Mouse (Mus musculus): ENCODE measurements around the gene Krtap24-1. TPM values are rescaled to one million over a fixed set of nuclear protein-coding genes. Genes with fewer than 3 reads are reported as not detected.

The Krtap24-1 gene
- polyA plus RNA-seq, 1 experiment from 2014 or later = not detected

- Histone ChIP-seq H3K4me3 (ENCODE audit: low read depth, low read length) (no peak within 1 kb of the TSS), H3K9ac (ENCODE audit: low read depth, low read length) (no peak within 1 kb of the TSS), H3K4me2 (ENCODE audit: low read length) (no peak within 1 kb of the TSS), H3K4me1 (ENCODE audit: control insufficient read depth, insufficient read depth, low read length) (no peaks in the 10 kb centered on the region), H3K9me3 (replicated peaks; ENCODE audit: control insufficient read depth, low read length, poor library complexity, severe bottlenecking) (no peaks in the 10 kb centered on the region), H3K36me3 (ENCODE audit: control insufficient read depth, insufficient read depth, low read length) (no peaks in the 10 kb centered on the region), H3K27me3 (ENCODE audit: control insufficient read depth, insufficient read depth, low read depth, low read length) (no peaks in the 10 kb centered on the region), H3K27ac (ENCODE audit: low read length) (no peak within 1 kb of the TSS)
- ATAC-seq = no peak
- 92% methylated on average over 4 of the region's 4 CpGs for WGBS
These were observed 15.5 kb upstream of the Krtap24-1 start, which contains the start of gene 2310079G19Rik for GRCm38 (mm10) chr16:88627566-88627965. 2310079G19Rik (minus strand) TSS chr16:88627666.

GRCm38 (mm10) chr16:88612712-88613111, 633 bp upstream of the Krtap24-1 start:
- Histone ChIP-seq H3K4me2 (ENCODE audit: low read length) (no peak overlapping the region), H3K4me3 (ENCODE audit: low read depth, low read length) (no peak overlapping the region), H3K27ac (ENCODE audit: low read length) (no peak overlapping the region), H3K27me3 (ENCODE audit: control insufficient read depth, insufficient read depth, low read depth, low read length) (no peaks in the 10 kb centered on the region), H3K9me3 (replicated peaks; ENCODE audit: control insufficient read depth, low read length, poor library complexity, severe bottlenecking) (no peaks in the 10 kb centered on the region), H3K4me1 (ENCODE audit: control insufficient read depth, insufficient read depth, low read length) (peaks cover 5% of the 10 kb centered on the region; the same call in 1 of the 2 replicates), H3K9ac (ENCODE audit: low read depth, low read length) (no peak overlapping the region), H3K36me3 (ENCODE audit: control insufficient read depth, insufficient read depth, low read length) (no peaks in the 10 kb centered on the region)
- ATAC-seq = no peak
- 49% methylated on average over 4 of the region's 4 CpGs for WGBS

DNA sequence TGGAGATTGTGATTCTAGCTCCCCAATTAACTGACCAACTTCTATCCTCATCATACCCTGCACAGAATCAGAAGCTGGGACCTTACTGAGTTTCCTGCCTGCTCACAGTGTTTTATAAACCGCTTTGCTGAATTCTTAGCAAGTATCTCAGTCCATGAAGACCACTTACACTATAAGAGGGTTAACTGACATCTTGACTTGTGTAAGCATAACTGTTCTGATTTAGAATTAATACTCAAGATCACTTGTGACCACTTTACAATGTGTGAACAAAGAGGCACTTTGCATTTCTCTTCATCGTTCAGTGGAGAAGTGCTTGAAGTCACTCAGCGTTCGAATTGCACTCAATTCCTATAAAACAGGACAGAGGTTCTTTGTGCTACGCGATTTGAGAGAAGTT, 7.5 kb downstream of the Krtap24-1 start:
- H3K27me3 ChIP-seq (ENCODE audit: control insufficient read depth, insufficient read depth, low read depth, low read length) = no peaks in the 10 kb centered on the region
- no peaks in the 10 kb centered on the region for H3K36me3 ChIP-seq (ENCODE audit: control insufficient read depth, insufficient read depth, low read length)
- H3K9me3 ChIP-seq (replicated peaks; ENCODE audit: control insufficient read depth, low read length, poor library complexity, severe bottlenecking) = no peaks in the 10 kb centered on the region
- no peak overlapping the region for H3K27ac ChIP-seq (ENCODE audit: low read length)
- H3K4me3 ChIP-seq (ENCODE audit: low read depth, low read length) = no peak overlapping the region
- H3K4me1 ChIP-seq (ENCODE audit: control insufficient read depth, insufficient read depth, low read length) = no peaks in the 10 kb centered on the region; the same call in 1 of the 2 replicates
- H3K4me2 ChIP-seq (ENCODE audit: low read length) = no peak overlapping the region
- WGBS = 87% methylated on average over 6 of the region's 6 CpGs
- no peak overlapping the region for H3K9ac ChIP-seq (ENCODE audit: low read depth, low read length)
- no peak for ATAC-seq

DNA sequence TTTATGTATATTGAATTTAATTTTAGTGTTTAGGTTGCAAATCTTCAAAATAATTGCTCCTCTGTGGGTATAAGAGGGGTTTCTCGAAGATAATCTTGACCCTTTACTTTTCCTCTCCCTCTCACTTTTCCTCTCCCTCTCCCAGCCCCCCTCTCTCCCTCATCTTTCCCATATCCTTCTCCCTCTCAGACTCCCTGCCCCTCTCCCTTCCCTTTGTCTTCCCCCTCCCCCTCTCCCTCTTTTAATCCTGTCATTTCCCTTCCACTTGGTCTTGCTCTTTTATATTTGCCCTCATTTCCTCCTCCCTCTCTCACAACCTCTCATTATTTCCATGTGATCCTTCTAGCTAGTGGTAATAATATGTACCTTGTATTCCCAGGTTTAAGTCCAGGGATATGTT, 9.6 kb downstream of the Krtap24-1 start:
- no peaks in the 10 kb centered on the region for H3K36me3 ChIP-seq (ENCODE audit: control insufficient read depth, insufficient read depth, low read length)
- H3K4me3 ChIP-seq (ENCODE audit: low read depth, low read length) = no peak overlapping the region
- no peaks in the 10 kb centered on the region; the same call in 1 of the 2 replicates for H3K4me1 ChIP-seq (ENCODE audit: control insufficient read depth, insufficient read depth, low read length)
- no peak for ATAC-seq
- no peak overlapping the region for H3K4me2 ChIP-seq (ENCODE audit: low read length)
- H3K9me3 ChIP-seq (replicated peaks; ENCODE audit: control insufficient read depth, low read length, poor library complexity, severe bottlenecking) = no peaks in the 10 kb centered on the region
- no peak overlapping the region for H3K27ac ChIP-seq (ENCODE audit: low read length)
- no peaks in the 10 kb centered on the region for H3K27me3 ChIP-seq (ENCODE audit: control insufficient read depth, insufficient read depth, low read depth, low read length)
- no peak overlapping the region for H3K9ac ChIP-seq (ENCODE audit: low read depth, low read length)
- 52% methylated on average over 1 of the region's 1 CpGs for WGBS

GRCm38 (mm10) chr16:88600303-88600702, 11.8 kb downstream of the Krtap24-1 start:
- H3K4me1 ChIP-seq (ENCODE audit: control insufficient read depth, insufficient read depth, low read length) = no peaks in the 10 kb centered on the region; the same call in 1 of the 2 replicates
- H3K4me3 ChIP-seq (ENCODE audit: low read depth, low read length) = no peak overlapping the region
- H3K36me3 ChIP-seq (ENCODE audit: control insufficient read depth, insufficient read depth, low read length) = no peaks in the 10 kb centered on the region
- ATAC-seq = no peak
- no peak overlapping the region for H3K4me2 ChIP-seq (ENCODE audit: low read length)
- no peaks in the 10 kb centered on the region for H3K9me3 ChIP-seq (replicated peaks; ENCODE audit: control insufficient read depth, low read length, poor library complexity, severe bottlenecking)
- no peaks in the 10 kb centered on the region for H3K27me3 ChIP-seq (ENCODE audit: control insufficient read depth, insufficient read depth, low read depth, low read length)
- H3K9ac ChIP-seq (ENCODE audit: low read depth, low read length) = no peak overlapping the region
- WGBS = 85% methylated on average over 8 of the region's 8 CpGs
- no peak overlapping the region for H3K27ac ChIP-seq (ENCODE audit: low read length)

DNA sequence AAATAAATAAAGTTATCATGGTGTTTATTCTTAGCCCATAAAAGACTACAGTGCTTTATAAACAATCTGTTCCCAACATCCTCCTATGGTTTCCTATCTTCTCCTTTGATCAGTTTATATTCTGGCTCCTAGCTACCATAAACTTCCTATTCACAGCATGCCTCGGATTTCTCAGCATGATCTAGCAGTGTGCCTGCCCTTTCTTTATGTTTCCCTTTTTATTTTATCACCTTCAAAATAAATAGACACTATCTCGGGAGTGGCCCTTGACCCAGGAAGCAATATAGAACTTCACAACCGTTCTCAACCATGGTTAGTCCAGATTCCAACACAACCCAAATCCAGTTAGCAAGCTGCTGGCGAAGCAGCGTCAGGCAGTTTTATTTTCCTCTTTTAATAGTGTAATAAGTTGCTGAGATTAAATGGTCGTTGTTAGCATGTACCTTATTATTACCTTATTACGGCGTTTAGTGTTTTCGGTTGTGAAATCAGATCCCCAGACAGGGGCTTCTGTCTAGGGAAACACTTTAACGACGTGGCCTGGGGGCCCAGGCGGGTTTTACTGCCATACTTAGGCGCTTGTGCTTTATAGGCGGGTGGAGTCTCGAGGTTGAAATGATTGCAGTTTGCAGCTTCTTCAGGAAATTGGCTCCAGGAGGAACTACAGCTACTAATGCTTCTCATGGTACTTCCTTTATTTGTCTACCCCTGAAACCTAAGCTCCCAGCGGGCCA, 12.4 kb downstream of the Krtap24-1 start:
- Histone ChIP-seq H3K4me2 (ENCODE audit: low read length) (no peak overlapping the region), H3K27ac (ENCODE audit: low read length) (no peak overlapping the region), H3K27me3 (ENCODE audit: control insufficient read depth, insufficient read depth, low read depth, low read length) (no peaks in the 10 kb centered on the region), H3K4me3 (ENCODE audit: low read depth, low read length) (no peak overlapping the region), H3K9ac (ENCODE audit: low read depth, low read length) (no peak overlapping the region), H3K4me1 (ENCODE audit: control insufficient read depth, insufficient read depth, low read length) (no peaks in the 10 kb centered on the region; the same call in 1 of the 2 replicates), H3K36me3 (ENCODE audit: control insufficient read depth, insufficient read depth, low read length) (no peaks in the 10 kb centered on the region), H3K9me3 (replicated peaks; ENCODE audit: control insufficient read depth, low read length, poor library complexity, severe bottlenecking) (no peaks in the 10 kb centered on the region)
- ATAC-seq = no peak
- 76% methylated on average over 16 of the region's 16 CpGs for WGBS

DNA sequence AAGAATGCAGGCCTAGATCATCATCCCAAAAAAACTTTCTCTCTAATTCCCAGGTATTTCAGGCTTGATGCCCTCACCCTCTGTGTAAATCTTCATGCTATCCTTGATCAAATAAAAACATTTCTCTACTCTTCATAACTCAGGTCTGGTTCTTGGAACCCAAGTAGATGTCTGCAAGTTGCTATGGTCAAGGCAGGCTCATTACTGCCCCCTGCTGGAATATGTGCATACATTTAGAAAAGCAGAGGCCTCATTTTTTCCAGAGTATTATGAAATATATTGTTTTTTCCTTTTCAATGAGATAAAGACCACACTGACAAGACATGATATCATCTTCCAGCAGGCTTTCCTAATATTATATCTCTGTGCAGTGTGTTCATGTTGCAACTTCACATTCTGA, 19.3 kb downstream of the Krtap24-1 start:
- Histone ChIP-seq H3K4me3 (ENCODE audit: low read depth, low read length) (no peak overlapping the region), H3K4me1 (ENCODE audit: control insufficient read depth, insufficient read depth, low read length) (no peaks in the 10 kb centered on the region), H3K27ac (ENCODE audit: low read length) (no peak overlapping the region), H3K36me3 (ENCODE audit: control insufficient read depth, insufficient read depth, low read length) (no peaks in the 10 kb centered on the region), H3K9ac (ENCODE audit: low read depth, low read length) (no peak overlapping the region), H3K27me3 (ENCODE audit: control insufficient read depth, insufficient read depth, low read depth, low read length) (no peaks in the 10 kb centered on the region), H3K9me3 (replicated peaks; ENCODE audit: control insufficient read depth, low read length, poor library complexity, severe bottlenecking) (no peaks in the 10 kb centered on the region), H3K4me2 (ENCODE audit: low read length) (no peak overlapping the region)
- no peak for ATAC-seq

DNA sequence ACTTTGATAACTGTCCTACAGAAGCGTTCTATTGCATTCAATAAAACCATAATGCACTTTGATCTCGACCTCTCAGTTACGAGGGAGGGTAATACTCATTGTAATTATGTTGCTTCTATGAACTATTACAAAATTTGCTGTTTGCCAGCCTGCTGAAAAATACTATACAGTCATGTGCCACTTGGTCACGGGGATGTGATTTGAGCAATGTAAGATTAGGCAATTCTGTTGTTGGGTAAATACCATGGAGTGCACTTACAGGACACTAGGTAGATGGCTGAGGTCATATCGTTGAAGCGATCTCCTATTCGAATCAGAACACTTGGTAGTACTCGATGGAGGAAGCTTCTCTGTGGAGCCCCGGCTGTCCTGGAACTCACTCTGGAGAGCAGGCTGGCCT, 28.7 kb downstream of the Krtap24-1 start:
- H3K27me3 ChIP-seq (ENCODE audit: control insufficient read depth, insufficient read depth, low read depth, low read length) = no peaks in the 10 kb centered on the region
- H3K4me1 ChIP-seq (ENCODE audit: control insufficient read depth, insufficient read depth, low read length) = no peaks in the 10 kb centered on the region
- H3K9me3 ChIP-seq (replicated peaks; ENCODE audit: control insufficient read depth, low read length, poor library complexity, severe bottlenecking) = no peaks in the 10 kb centered on the region
- no peak for ATAC-seq
- 93% methylated on average over 9 of the region's 9 CpGs for WGBS
- H3K36me3 ChIP-seq (ENCODE audit: control insufficient read depth, insufficient read depth, low read length) = no peaks in the 10 kb centered on the region
- no peak overlapping the region for H3K27ac ChIP-seq (ENCODE audit: low read length)
- no peak overlapping the region for H3K4me2 ChIP-seq (ENCODE audit: low read length)
- H3K4me3 ChIP-seq (ENCODE audit: low read depth, low read length) = no peak overlapping the region
- no peak overlapping the region for H3K9ac ChIP-seq (ENCODE audit: low read depth, low read length)

- 81% methylated on average over 4 of the region's 4 CpGs for WGBS
- Histone ChIP-seq H3K4me2 (ENCODE audit: low read length) (no peak overlapping the region), H3K4me1 (ENCODE audit: control insufficient read depth, insufficient read depth, low read length) (no peaks in the 10 kb centered on the region), H3K27me3 (ENCODE audit: control insufficient read depth, insufficient read depth, low read depth, low read length) (no peaks in the 10 kb centered on the region), H3K4me3 (ENCODE audit: low read depth, low read length) (no peak overlapping the region), H3K9me3 (replicated peaks; ENCODE audit: control insufficient read depth, low read length, poor library complexity, severe bottlenecking) (no peaks in the 10 kb centered on the region), H3K9ac (ENCODE audit: low read depth, low read length) (no peak overlapping the region), H3K27ac (ENCODE audit: low read length) (no peak overlapping the region), H3K36me3 (ENCODE audit: control insufficient read depth, insufficient read depth, low read length) (no peaks in the 10 kb centered on the region)
- ATAC-seq = no peak
These were observed 36.0 kb downstream of the Krtap24-1 start for GRCm38 (mm10) chr16:88575885-88576679.

All from midbrain, embryonic 16.5 days (tissue).